In the genomic region with DNA sequence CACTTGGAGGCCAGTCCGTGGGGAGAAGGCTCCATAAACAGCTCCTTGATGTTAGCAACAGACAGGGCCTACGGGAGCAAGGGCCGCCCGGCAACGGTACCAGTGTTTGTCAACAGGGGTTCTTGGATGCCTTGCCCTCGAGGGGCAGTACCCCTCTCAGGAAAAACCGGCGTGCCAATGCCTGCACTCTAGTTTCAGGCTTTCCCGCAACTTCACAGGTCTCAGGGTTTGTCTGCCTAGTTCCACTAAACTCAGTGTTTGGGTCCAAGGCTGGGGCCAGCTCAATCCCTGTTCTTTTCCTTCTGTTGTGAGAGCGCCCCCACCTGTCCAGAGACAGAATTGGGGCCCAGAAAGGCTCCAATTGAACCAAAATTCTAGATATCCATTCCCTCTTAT, we compare ENCODE assay signal across 8 mouse cellular contexts. TPM values are rescaled to one million over a fixed set of nuclear protein-coding genes. Genes with fewer than 3 reads are reported as not detected.
DNase-seq lines count a peak whose midpoint lies in the region; ATAC-seq and TF ChIP-seq lines count a peak whose summit lies in the region.

No protein-coding gene starts in this region.

- no peaks in the 10 kb centered on the region for H3K27me3 ChIP-seq in cerebellum, adult 2 months (ENCODE audit: control insufficient read depth, insufficient read depth, low read length)
- H3K27me3 ChIP-seq in forebrain, embryonic 16.5 days (replicated peaks; ENCODE audit: control insufficient read depth, insufficient read depth, low read length): no peaks in the 10 kb centered on the region
- H3K27me3 ChIP-seq in hindbrain, embryonic 12.5 days: no peaks in the 10 kb centered on the region

- TF ChIP-seq POLR2A in cerebellum, adult 2 months (IDR thresholded peaks at IDR 0.05; ENCODE audit: borderline replicate concordance, insufficient read depth, low read length): no peak

- H3K27ac ChIP-seq in cerebellum, adult 2 months (ENCODE audit: insufficient read depth, low read length): peak overlapping the region; percentile 15
- H3K27ac ChIP-seq in forebrain, embryonic 16.5 days (ENCODE audit: low read length): peak overlapping the region; percentile 71
- H3K27ac ChIP-seq in hindbrain, embryonic 12.5 days: peak overlapping the region; percentile 78

- peak; percentile 26 for ATAC-seq in forebrain, embryonic 16.5 days
- peak; percentile 59 for ATAC-seq in hindbrain, embryonic 12.5 days (ENCODE audit: low FRiP score)

- WGBS in cerebellum, adult 2 months: 0% methylated on average over 10 of the region's 10 CpGs
- WGBS in forebrain, embryonic 16.5 days: 0% methylated on average over 10 of the region's 10 CpGs
- 0% methylated on average over 10 of the region's 10 CpGs for WGBS in hindbrain, embryonic 12.5 days

- peaks cover 11% of the 10 kb centered on the region; the same call in 1 of the 2 replicates for H3K4me1 ChIP-seq in cerebellum, adult 2 months (ENCODE audit: control insufficient read depth, insufficient read depth, low read length)
- H3K4me1 ChIP-seq in forebrain, embryonic 16.5 days (replicated peaks; ENCODE audit: control insufficient read depth, insufficient read depth, low read length): peaks cover 30% of the 10 kb centered on the region
- peaks cover 33% of the 10 kb centered on the region for H3K4me1 ChIP-seq in hindbrain, embryonic 12.5 days

- no peaks in the 10 kb centered on the region for H3K9me3 ChIP-seq in forebrain, embryonic 16.5 days (ENCODE audit: control insufficient read depth, low read length)
- no peaks in the 10 kb centered on the region for H3K9me3 ChIP-seq in hindbrain, embryonic 12.5 days (replicated peaks)

- peaks cover 16% of the 10 kb centered on the region for H3K36me3 ChIP-seq in forebrain, embryonic 16.5 days (ENCODE audit: control insufficient read depth, insufficient read depth)
- H3K36me3 ChIP-seq in hindbrain, embryonic 12.5 days: peaks cover 56% of the 10 kb centered on the region

- H3K4me2 ChIP-seq in forebrain, embryonic 16.5 days (ENCODE audit: low read length): peak overlapping the region; percentile 68
- peak overlapping the region; percentile 77 for H3K4me2 ChIP-seq in hindbrain, embryonic 12.5 days (replicated peaks)

- H3K9ac ChIP-seq in forebrain, embryonic 16.5 days (replicated peaks; ENCODE audit: low read depth, low read length): peak overlapping the region; percentile 50
- H3K9ac ChIP-seq in hindbrain, embryonic 12.5 days: peak overlapping the region; percentile 60

- H3K4me3 ChIP-seq in cerebellum, adult 2 months (replicated peaks; ENCODE audit: insufficient read depth, low read depth, low read length): peak overlapping the region; percentile 71
- peak overlapping the region; percentile 72 for H3K4me3 ChIP-seq in forebrain, embryonic 16.5 days (replicated peaks; ENCODE audit: low read length)
- peak overlapping the region; percentile 67 for H3K4me3 ChIP-seq in hindbrain, embryonic 12.5 days

- TF ChIP-seq CTCF in cerebellum, adult 2 months (IDR thresholded peaks at IDR 0.05; ENCODE audit: borderline replicate concordance, insufficient read depth, low read depth, low read length): peak; percentile 63

- peak; percentile 86 for DNase-seq in R1 (ENCODE audit: low read depth, low spot score)
- DNase-seq in cerebellum, adult 2 months: peak; percentile 73 to 79
- peak; percentile 79 to 85 for DNase-seq in layer of hippocampus, postnatal 10 days (ENCODE audit: low spot score in 2 of 2)
- DNase-seq in lung, postnatal 14 days: peak; percentile 89
- DNase-seq in right cerebral cortex, adult 2 months (ENCODE audit: low spot score in 2 of 2): peak; percentile 81 to 82
- DNase-seq in urinary bladder, postnatal 10 days (ENCODE audit: low spot score): peak; percentile 62

RNA-seq across cellular contexts. Expression of a gene that starts 0.5 kb away (rescaled TPM):
- polyA plus RNA-seq in cerebellum, adult 2 months (2012; rRNA removed): 76.9 and 81.2 TPM in 2 replicates
- polyA plus RNA-seq in forebrain, embryonic 16.5 days (2015; fragmentation: Nextera tagmentation; extraction: Ambion mirVana): 47.6 and 49.2 TPM in 2 replicates
- polyA plus RNA-seq in hindbrain, embryonic 12.5 days (2016; fragmentation: Nextera tagmentation; extraction: Ambion mirVana): 60.5 and 60.9 TPM in 2 replicates
- 10 to 100 TPM; 28.8 to 30.0 TPM for total RNA-seq in layer of hippocampus, postnatal 10 days (2021)

RNA-seq across cellular contexts. Expression of a gene that starts 6.3 kb away (rescaled TPM):
- polyA plus RNA-seq in cerebellum, adult 2 months (2012; rRNA removed): 76.6 and 77.5 TPM in 2 replicates
- polyA plus RNA-seq in forebrain, embryonic 16.5 days (2015; fragmentation: Nextera tagmentation; extraction: Ambion mirVana): 126 and 130 TPM in 2 replicates
- 114 and 117 TPM in 2 replicates for polyA plus RNA-seq in hindbrain, embryonic 12.5 days (2016; fragmentation: Nextera tagmentation; extraction: Ambion mirVana)
- 10 to 100 TPM; 49.0 to 57.3 TPM for total RNA-seq in layer of hippocampus, postnatal 10 days (2021)

RNA-seq across cellular contexts. Expression of a gene that starts 11.4 kb away (rescaled TPM):
- polyA plus RNA-seq in cerebellum, adult 2 months (2012; rRNA removed): 69.6 and 72.2 TPM in 2 replicates
- 111 and 114 TPM in 2 replicates for polyA plus RNA-seq in forebrain, embryonic 16.5 days (2015; fragmentation: Nextera tagmentation; extraction: Ambion mirVana)
- polyA plus RNA-seq in hindbrain, embryonic 12.5 days (2016; fragmentation: Nextera tagmentation; extraction: Ambion mirVana): 83.6 and 85.6 TPM in 2 replicates
- total RNA-seq in layer of hippocampus, postnatal 10 days (2021): 10 to 100 TPM; 65.4 to 67.1 TPM

RNA-seq across cellular contexts. Expression of a gene that starts 13.3 kb away (rescaled TPM):
- 96.4 and 109 TPM in 2 replicates for polyA plus RNA-seq in cerebellum, adult 2 months (2012; rRNA removed)
- polyA plus RNA-seq in forebrain, embryonic 16.5 days (2015; fragmentation: Nextera tagmentation; extraction: Ambion mirVana): 93.5 and 102 TPM in 2 replicates
- polyA plus RNA-seq in hindbrain, embryonic 12.5 days (2016; fragmentation: Nextera tagmentation; extraction: Ambion mirVana): 106 and 108 TPM in 2 replicates
- total RNA-seq in layer of hippocampus, postnatal 10 days (2021): 100 to 1,000 TPM; 102 to 114 TPM

RNA-seq across cellular contexts. Expression of a gene that starts 30.3 kb away (rescaled TPM):
- polyA plus RNA-seq in cerebellum, adult 2 months (2012; rRNA removed): 282 and 283 TPM in 2 replicates
- 212 and 232 TPM in 2 replicates for polyA plus RNA-seq in forebrain, embryonic 16.5 days (2015; fragmentation: Nextera tagmentation; extraction: Ambion mirVana)
- 209 and 227 TPM in 2 replicates for polyA plus RNA-seq in hindbrain, embryonic 12.5 days (2016; fragmentation: Nextera tagmentation; extraction: Ambion mirVana)
- total RNA-seq in layer of hippocampus, postnatal 10 days (2021): 100 to 1,000 TPM; 235 to 249 TPM

Comparison
In these comparisons a context has a peak if more than half of its experiments do, and no peak if none do; other contexts are left out.
1. Peak in every context shown above with its lines: DNase-seq, ATAC-seq, H3K4me3 ChIP-seq and H3K27ac ChIP-seq.
2. H3K27ac ChIP-seq: peak in every context shown above with its lines; median percentile 78 in hindbrain, embryonic 12.5 days; 71 in forebrain, embryonic 16.5 days; 15 in cerebellum, adult 2 months.